Mouse (Mus musculus) embryonic facial prominence, embryonic 14.5 days (tissue): Measurements from ENCODE around the gene Abcb5. TPM values are rescaled to one million over a fixed set of nuclear protein-coding genes. Genes with fewer than 3 reads are reported as not detected.

Experiments used
- ATAC-seq: fragments of 200-750 bp; cut with Nextera tagmentation; 2 replicates; pipeline ENCODE4 v1.8.0; 2017; ENCODE audit warnings: low read depth, moderate number of reproducible peaks, moderate TSS enrichment
- DNase-seq: peaks from one replicate; pipeline ENCODE4 v3.0.0-alpha.2; 2015; ENCODE audit warnings: low spot score
- H3K27ac ChIP-seq: fragments of 300-500 bp; sonication (generic); replicated peaks from 2 replicates; pipeline ENCODE4 v1.5.1; 2014; ENCODE audit warnings: low read depth, mild to moderate bottlenecking, low read length, moderate library complexity
- H3K27me3 ChIP-seq: fragments of 300-500 bp; sonication (generic); replicated peaks from 2 replicates; pipeline ENCODE4 v1.6.1; 2014; ENCODE audit warnings: low read length; ENCODE audit not compliant: control insufficient read depth, insufficient read depth
- H3K36me3 ChIP-seq: fragments of 300-500 bp; sonication (generic); 2 replicates; pipeline ENCODE4 v1.6.1; 2014; ENCODE audit warnings: low read length, mixed read lengths; ENCODE audit not compliant: control insufficient read depth, insufficient read depth
- H3K4me1 ChIP-seq: fragments of 300-500 bp; sonication (generic); 2 replicates; pipeline ENCODE4 v1.6.1; 2014; ENCODE audit warnings: antibody characterized with exemption, low read length; ENCODE audit not compliant: control insufficient read depth, insufficient read depth
- H3K4me2 ChIP-seq: fragments of 300-500 bp; sonication (generic); 2 replicates; pipeline ENCODE4 v1.6.1; 2014; ENCODE audit warnings: low read depth, mild to moderate bottlenecking, low read length, moderate library complexity, mixed read lengths
- H3K4me3 ChIP-seq: fragments of 300-500 bp; sonication (generic); 2 replicates; pipeline ENCODE4 v1.5.1; 2014; ENCODE audit warnings: low read depth, mild to moderate bottlenecking, low read length
- H3K9ac ChIP-seq: fragments of 300-500 bp; sonication (generic); 2 replicates; pipeline ENCODE4 v1.6.1; 2014; ENCODE audit warnings: low read depth, mild to moderate bottlenecking, low read length, moderate library complexity, mixed read lengths
- H3K9me3 ChIP-seq: fragments of 300-500 bp; sonication (generic); 2 replicates; pipeline ENCODE4 v1.6.1; 2016; ENCODE audit warnings: low read length; ENCODE audit not compliant: control insufficient read depth
- WGBS: fragments of 180-500 bp; shearing (Covaris S2); extraction: QIAGEN DNeasy Blood & Tissue Kit; methylation state at CpG from one replicate; pipeline ENCODE4 v1.1.7; 2014; 5-methylcytosine and 5-hydroxymethylcytosine counted together
- polyA plus RNA-seq: library from polyadenylated mRNA; unstranded; fragments of >200 nt; fragmentation: Nextera tagmentation; extraction: Ambion mirVana; gene quantifications from 2 replicates; pipeline ENCODE4 v1.2.1, GENCODE M21; 2014

Abcb5 gene
- polyA plus RNA-seq, 1 experiment from 2014 or later: not detected

GRCm38 (mm10) chr12:118846221-118846620, 120.0 kb downstream of the Abcb5 start, which contains the start of gene Sp8:
Gene Sp8 (plus strand): TSS chr12:118846329.
- peak within 1 kb of the TSS; percentile 68; the same call in 1 of the 2 replicates for H3K27ac ChIP-seq
- peak within 1 kb of the TSS; percentile 61 for H3K4me2 ChIP-seq
- H3K4me3 ChIP-seq: peak within 1 kb of the TSS; percentile 43
- peaks cover 8% of the 10 kb centered on the region; the same call in 1 of the 2 replicates for H3K4me1 ChIP-seq
- DNase-seq (peak; percentile 32), ATAC-seq (no peak)
- no peaks in the 10 kb centered on the region for H3K36me3 ChIP-seq
- peak within 1 kb of the TSS; percentile 41 for H3K9ac ChIP-seq
- WGBS: under 1% methylated on average over 6 of the region's 6 CpGs
- H3K27me3 ChIP-seq: peaks cover 98% of the 10 kb centered on the region
- no peaks in the 10 kb centered on the region for H3K9me3 ChIP-seq

- no peaks in the 10 kb centered on the region for H3K9me3 ChIP-seq
- no peak overlapping the region for H3K4me3 ChIP-seq
- ATAC-seq: no peak
- peaks cover 98% of the 10 kb centered on the region for H3K27me3 ChIP-seq
- no peak for DNase-seq
- H3K4me2 ChIP-seq: no peak overlapping the region
- H3K36me3 ChIP-seq: no peaks in the 10 kb centered on the region
- H3K9ac ChIP-seq: no peak overlapping the region
- peaks cover 8% of the 10 kb centered on the region; the same call in 1 of the 2 replicates for H3K4me1 ChIP-seq
- 7% methylated on average over 3 of the region's 3 CpGs for WGBS
- H3K27ac ChIP-seq: no peak overlapping the region
Observed at GRCm38 (mm10) chr12:118845351-118845750, 120.9 kb downstream of the Abcb5 start.

GRCm38 (mm10) chr12:118844841-118845240, 121.4 kb downstream of the Abcb5 start:
- Histone ChIP-seq H3K4me2 (no peak overlapping the region), H3K36me3 (no peaks in the 10 kb centered on the region), H3K27me3 (peaks cover 98% of the 10 kb centered on the region), H3K4me1 (peaks cover 8% of the 10 kb centered on the region; the same call in 1 of the 2 replicates), H3K9ac (no peak overlapping the region), H3K9me3 (no peaks in the 10 kb centered on the region), H3K27ac (no peak overlapping the region), H3K4me3 (no peak overlapping the region)
- ATAC-seq (no peak), DNase-seq (no peak)
- 12% methylated on average over 3 of the region's 3 CpGs for WGBS

GRCm38 (mm10) chr12:118844111-118844510, 122.1 kb downstream of the Abcb5 start:
- H3K4me2 ChIP-seq: no peak overlapping the region
- ATAC-seq (no peak), DNase-seq (no peak)
- H3K27ac ChIP-seq: no peak overlapping the region
- no peak overlapping the region for H3K4me3 ChIP-seq
- H3K27me3 ChIP-seq: peaks cover 98% of the 10 kb centered on the region
- peaks cover 8% of the 10 kb centered on the region; the same call in 1 of the 2 replicates for H3K4me1 ChIP-seq
- no peaks in the 10 kb centered on the region for H3K9me3 ChIP-seq
- no peaks in the 10 kb centered on the region for H3K36me3 ChIP-seq
- H3K9ac ChIP-seq: no peak overlapping the region

GRCm38 (mm10) chr12:118842671-118843411, 123.4 kb downstream of the Abcb5 start:
- peaks cover 8% of the 10 kb centered on the region; the same call in 1 of the 2 replicates for H3K4me1 ChIP-seq
- peaks cover 98% of the 10 kb centered on the region for H3K27me3 ChIP-seq
- under 1% methylated on average over 33 of the region's 33 CpGs for WGBS
- H3K9me3 ChIP-seq: no peaks in the 10 kb centered on the region
- peak overlapping the region; percentile 39; the same call in 1 of the 2 replicates for H3K27ac ChIP-seq
- ATAC-seq (peak; percentile 22; the same call in 1 of the 2 replicates), DNase-seq (peak; percentile 27)
- peak overlapping the region; percentile 25 for H3K9ac ChIP-seq
- peak overlapping the region; percentile 45 for H3K4me2 ChIP-seq
- H3K4me3 ChIP-seq: peak overlapping the region; percentile 20
- no peaks in the 10 kb centered on the region for H3K36me3 ChIP-seq

- ATAC-seq: no peak
- Histone ChIP-seq H3K9me3 (no peaks in the 10 kb centered on the region), H3K4me3 (no peak overlapping the region), H3K9ac (no peak overlapping the region), H3K36me3 (no peaks in the 10 kb centered on the region), H3K27ac (no peak overlapping the region), H3K4me1 (peaks cover 8% of the 10 kb centered on the region; the same call in 1 of the 2 replicates), H3K27me3 (peaks cover 98% of the 10 kb centered on the region), H3K4me2 (no peak overlapping the region)
- DNase-seq: no peak
- WGBS: 11% methylated on average over 6 of the region's 6 CpGs
Observed at GRCm38 (mm10) chr12:118841971-118842550, 124.2 kb downstream of the Abcb5 start.

GRCm38 (mm10) chr12:118841381-118841922, 124.8 kb downstream of the Abcb5 start:
- Histone ChIP-seq H3K4me1 (peaks cover 4% of the 10 kb centered on the region; the same call in 1 of the 2 replicates), H3K36me3 (no peaks in the 10 kb centered on the region), H3K9me3 (no peaks in the 10 kb centered on the region), H3K4me2 (no peak overlapping the region), H3K27me3 (peaks cover 98% of the 10 kb centered on the region), H3K27ac (no peak overlapping the region), H3K9ac (no peak overlapping the region), H3K4me3 (no peak overlapping the region)
- DNase-seq (no peak), ATAC-seq (no peak)
- WGBS: 9% methylated on average over 5 of the region's 5 CpGs

- Histone ChIP-seq H3K4me1 (peaks cover 4% of the 10 kb centered on the region; the same call in 1 of the 2 replicates), H3K27me3 (peaks cover 98% of the 10 kb centered on the region), H3K36me3 (no peaks in the 10 kb centered on the region), H3K9ac (no peak overlapping the region), H3K27ac (no peak overlapping the region), H3K4me3 (no peak overlapping the region), H3K9me3 (no peaks in the 10 kb centered on the region), H3K4me2 (no peak overlapping the region)
- ATAC-seq (peak; percentile 34; the same call in 1 of the 2 replicates), DNase-seq (peak; percentile 67)
- WGBS: 5% methylated on average over 11 of the region's 12 CpGs
Observed at GRCm38 (mm10) chr12:118840861-118841260, 125.4 kb downstream of the Abcb5 start.
